Mouse (Mus musculus): Measurements from ENCODE around the gene Fstl3.

Gene Fstl3

GRCm38 (mm10) chr10:79814271-79814842 lies 37.3 kb downstream of the Fstl3 start:
- no peak for DNase-seq

- DNase-seq, result no peak
Observed at GRCm38 (mm10) chr10:79815671-79816494, 38.8 kb downstream of the Fstl3 start.

- DNase-seq, result no peak
Observed at GRCm38 (mm10) chr10:79817111-79817510, 40.0 kb downstream of the Fstl3 start.

- no peak for DNase-seq
Observed at GRCm38 (mm10) chr10:79818225-79818624, 41.2 kb downstream of the Fstl3 start.

- DNase-seq, result no peak
Observed at GRCm38 (mm10) chr10:79819606-79820005, 42.5 kb downstream of the Fstl3 start.

GRCm38 (mm10) chr10:79820277-79820676 lies 43.2 kb downstream of the Fstl3 start:
- no peak for DNase-seq

GRCm38 (mm10) chr10:79820782-79821181 lies 43.7 kb downstream of the Fstl3 start, which contains the start of gene Misp:
Gene Misp (plus strand): TSS chr10:79820989.
- DNase-seq, result no peak

GRCm38 (mm10) chr10:79821731-79822130 lies 44.7 kb downstream of the Fstl3 start:
- DNase-seq, result no peak

GRCm38 (mm10) chr10:79822372-79822771 lies 45.3 kb downstream of the Fstl3 start:
- DNase-seq, result no peak

- no peak for DNase-seq
Observed at GRCm38 (mm10) chr10:79823011-79823410, 45.9 kb downstream of the Fstl3 start.

- DNase-seq, result no peak
Observed at GRCm38 (mm10) chr10:79824413-79824812, 47.3 kb downstream of the Fstl3 start.

- DNase-seq, result no peak
Observed at GRCm38 (mm10) chr10:79831583-79831982, 54.5 kb downstream of the Fstl3 start.
